Comparison of ENCODE assay signal across 13 mouse cellular contexts in genomic region chr19:5937095-5937835, GRCm38 (mm10). TPM values are rescaled to one million over a fixed set of nuclear protein-coding genes. Genes with fewer than 3 reads are reported as not detected.
DNase-seq lines count a peak whose midpoint lies in the region; ATAC-seq and TF ChIP-seq lines count a peak whose summit lies in the region.
"Had no signal": no experiment of that assay in that cellular context is flagged by ENCODE, and none has a peak within 500 bp of the region (broad histone marks: within the 10 kb centered on the region; RNA-seq: fewer than 3 reads in every experiment).

No protein-coding gene starts in this region.

- no peak overlapping the region for H3K9ac ChIP-seq in forebrain, embryonic 15.5 days (replicated peaks)
- no peak overlapping the region; the same call in 1 of the 2 replicates for H3K9ac ChIP-seq in hindbrain, embryonic 16.5 days (ENCODE audit: low read depth, low read length)
- no peak overlapping the region for H3K9ac ChIP-seq in midbrain, embryonic 14.5 days (replicated peaks; ENCODE audit: low read length)

- no peak overlapping the region for H3K4me3 ChIP-seq in kidney, adult 2 months (ENCODE audit: insufficient read depth, low read depth, low read length)
- H3K4me3 ChIP-seq in forebrain, embryonic 15.5 days = no peak overlapping the region
- no peak overlapping the region for H3K4me3 ChIP-seq in hindbrain, embryonic 16.5 days (ENCODE audit: low read length)
- no peak overlapping the region for H3K4me3 ChIP-seq in midbrain, embryonic 14.5 days (replicated peaks; ENCODE audit: low read depth, low read length)

- H3K4me2 ChIP-seq in forebrain, embryonic 15.5 days (replicated peaks) = peak overlapping the region; percentile 4; the same call in 1 of the 2 replicates
- peak overlapping the region; percentile 51; the same call in 1 of the 2 replicates for H3K4me2 ChIP-seq in hindbrain, embryonic 16.5 days (ENCODE audit: low read length)
- peak overlapping the region; percentile 42 for H3K4me2 ChIP-seq in midbrain, embryonic 14.5 days (ENCODE audit: low read length)

- no peaks in the 10 kb centered on the region for H3K27me3 ChIP-seq in kidney, adult 2 months (replicated peaks; ENCODE audit: control insufficient read depth, insufficient read depth, low read length)
- H3K27me3 ChIP-seq in forebrain, embryonic 15.5 days = no peaks in the 10 kb centered on the region
- no peaks in the 10 kb centered on the region for H3K27me3 ChIP-seq in hindbrain, embryonic 16.5 days (replicated peaks; ENCODE audit: control insufficient read depth, insufficient read depth, low read length)
- H3K27me3 ChIP-seq in midbrain, embryonic 14.5 days (ENCODE audit: control insufficient read depth, insufficient read depth, low read length) = no peaks in the 10 kb centered on the region

- no peak for TF ChIP-seq POLR2A in kidney, adult 2 months (IDR thresholded peaks at IDR 0.05; ENCODE audit: low read depth, low read length)

- H3K4me1 ChIP-seq in kidney, adult 2 months (ENCODE audit: control insufficient read depth, insufficient read depth, low read length) = peaks cover 22% of the 10 kb centered on the region
- peaks cover 25% of the 10 kb centered on the region for H3K4me1 ChIP-seq in forebrain, embryonic 15.5 days
- H3K4me1 ChIP-seq in hindbrain, embryonic 16.5 days (ENCODE audit: control insufficient read depth, insufficient read depth, low read depth, low read length) = peaks cover 19% of the 10 kb centered on the region
- peaks cover 7% of the 10 kb centered on the region for H3K4me1 ChIP-seq in midbrain, embryonic 14.5 days (ENCODE audit: control insufficient read depth, insufficient read depth, low read length)

- 70% methylated on average over 21 of the region's 21 CpGs for WGBS in kidney, adult 2 months
- WGBS in forebrain, embryonic 15.5 days = 56% methylated on average over 20 of the region's 21 CpGs
- 46% methylated on average over 21 of the region's 21 CpGs for WGBS in hindbrain, embryonic 16.5 days
- 51% methylated on average over 21 of the region's 21 CpGs for whole genome bisulfite sequencing in midbrain, embryonic 14.5 days

- no peaks in the 10 kb centered on the region for H3K36me3 ChIP-seq in kidney, adult 2 months (ENCODE audit: control insufficient read depth, insufficient read depth, low read length)
- no peaks in the 10 kb centered on the region for H3K36me3 ChIP-seq in forebrain, embryonic 15.5 days
- no peaks in the 10 kb centered on the region for H3K36me3 ChIP-seq in hindbrain, embryonic 16.5 days (ENCODE audit: control insufficient read depth, insufficient read depth, low read length)
- H3K36me3 ChIP-seq in midbrain, embryonic 14.5 days (ENCODE audit: control insufficient read depth, insufficient read depth, low read length) = peaks cover 8% of the 10 kb centered on the region

- TF ChIP-seq CTCF in kidney, adult 2 months (conservative IDR thresholded peaks at IDR 0.05; ENCODE audit: insufficient read depth, insufficient read length, low read depth, low read length) = no peak

- no peaks in the 10 kb centered on the region for H3K9me3 ChIP-seq in forebrain, embryonic 15.5 days
- H3K9me3 ChIP-seq in hindbrain, embryonic 16.5 days (ENCODE audit: control insufficient read depth, low read length) = no peaks in the 10 kb centered on the region
- H3K9me3 ChIP-seq in midbrain, embryonic 14.5 days (ENCODE audit: control insufficient read depth, low read length) = no peaks in the 10 kb centered on the region

- DNase-seq in kidney, adult 2 months = peak; percentile 36
- no peak for DNase-seq in kidney, adult 8-10 months
- peak; percentile 37 for DNase-seq in midbrain, embryonic 14.5 days
- DNase-seq in frontal cortex, postnatal 25 days (ENCODE audit: low spot score in 2 of 2) = no peak
- no peak for DNase-seq in adrenal gland, postnatal 4 days (ENCODE audit: low spot score in 2 of 2)
- DNase-seq: kidney, postnatal 25 days; retina, postnatal 1 day; thymus, adult 2 months had no signal

- no peak overlapping the region for H3K27ac ChIP-seq in kidney, adult 2 months (ENCODE audit: insufficient read depth, low read depth, low read length)
- no peak overlapping the region for H3K27ac ChIP-seq in forebrain, embryonic 15.5 days (replicated peaks)
- peak overlapping the region; percentile 77 for H3K27ac ChIP-seq in hindbrain, embryonic 16.5 days (ENCODE audit: low read depth, low read length)
- H3K27ac ChIP-seq in midbrain, embryonic 14.5 days (replicated peaks; ENCODE audit: low read depth, low read length) = peak overlapping the region; percentile 37; the same call in 1 of the 2 replicates

- ATAC-seq in forebrain, embryonic 15.5 days (replicated peaks) = no peak
- ATAC-seq in hindbrain, embryonic 16.5 days = no peak
- no peak for ATAC-seq in midbrain, embryonic 14.5 days (ENCODE audit: low FRiP score, low TSS enrichment)
- no peak for ATAC-seq in granulocyte monocyte progenitor cell, adult 5-6 weeks (replicated peaks; ENCODE audit: poor library complexity, severe bottlenecking)

RNA-seq across cellular contexts. Expression of gene Cdc42ep2, which starts 12.6 kb away (rescaled TPM):
- polyA plus RNA-seq in kidney, adult 2 months (2012; rRNA removed) = 12.0 and 12.2 TPM in 2 replicates
- polyA plus RNA-seq in forebrain, embryonic 15.5 days (2015; fragmentation: Nextera tagmentation; extraction: Ambion mirVana) = 9.1 and 10.1 TPM in 2 replicates
- 22.2 and 23.4 TPM in 2 replicates for polyA plus RNA-seq in hindbrain, embryonic 16.5 days (2015; fragmentation: Nextera tagmentation; extraction: Ambion mirVana)
- 12.3 and 16.2 TPM in 2 replicates for polyA plus RNA-seq in midbrain, embryonic 14.5 days (2014; fragmentation: Nextera tagmentation; extraction: Ambion mirVana)
- total RNA-seq in granulocyte monocyte progenitor cell, adult 5-6 weeks (2014; fragmentation: Nextera tagmentation) = 0.23 TPM in 1 of 2 replicates, not detected in the other
- total RNA-seq in granulocyte monocyte progenitor cell, adult 5-6 weeks (2017) = not detected in 2 replicates
- total RNA-seq in adrenal gland, postnatal 4 days (2021) = 10 to 100 TPM; 11.4 TPM

RNA-seq across cellular contexts. Expression of gene Dpf2, which starts 24.5 kb away (rescaled TPM):
- polyA plus RNA-seq in kidney, adult 2 months (2012; rRNA removed) = 71.5 and 79.7 TPM in 2 replicates
- polyA plus RNA-seq in forebrain, embryonic 15.5 days (2015; fragmentation: Nextera tagmentation; extraction: Ambion mirVana) = 120 and 137 TPM in 2 replicates
- polyA plus RNA-seq in hindbrain, embryonic 16.5 days (2015; fragmentation: Nextera tagmentation; extraction: Ambion mirVana) = 94.0 and 117 TPM in 2 replicates
- 96.6 and 108 TPM in 2 replicates for polyA plus RNA-seq in midbrain, embryonic 14.5 days (2014; fragmentation: Nextera tagmentation; extraction: Ambion mirVana)
- total RNA-seq in granulocyte monocyte progenitor cell, adult 5-6 weeks (2014; fragmentation: Nextera tagmentation) = 97.3 and 126 TPM in 2 replicates
- 62.7 and 108 TPM in 2 replicates for total RNA-seq in granulocyte monocyte progenitor cell, adult 5-6 weeks (2017)
- 100 to 1,000 TPM; 158 to 169 TPM for total RNA-seq in adrenal gland, postnatal 4 days (2021)

RNA-seq across cellular contexts. Expression of gene Pola2, which starts 26.7 kb away (rescaled TPM):
- polyA plus RNA-seq in kidney, adult 2 months (2012; rRNA removed) = 24.9 and 26.2 TPM in 2 replicates
- polyA plus RNA-seq in forebrain, embryonic 15.5 days (2015; fragmentation: Nextera tagmentation; extraction: Ambion mirVana) = 35.5 and 36.2 TPM in 2 replicates
- 22.4 and 26.6 TPM in 2 replicates for polyA plus RNA-seq in hindbrain, embryonic 16.5 days (2015; fragmentation: Nextera tagmentation; extraction: Ambion mirVana)
- 17.6 and 23.4 TPM in 2 replicates for polyA plus RNA-seq in midbrain, embryonic 14.5 days (2014; fragmentation: Nextera tagmentation; extraction: Ambion mirVana)
- 122 and 129 TPM in 2 replicates for total RNA-seq in granulocyte monocyte progenitor cell, adult 5-6 weeks (2014; fragmentation: Nextera tagmentation)
- total RNA-seq in granulocyte monocyte progenitor cell, adult 5-6 weeks (2017) = 56.9 and 64.9 TPM in 2 replicates
- 10 to 100 TPM; 35.0 to 37.9 TPM for total RNA-seq in adrenal gland, postnatal 4 days (2021)

RNA-seq across cellular contexts. Expression of gene Tigd3, which starts 43.3 kb away (rescaled TPM):
- 0.52 and 0.73 TPM in 2 replicates for polyA plus RNA-seq in kidney, adult 2 months (2012; rRNA removed)
- 12.9 and 14.3 TPM in 2 replicates for polyA plus RNA-seq in forebrain, embryonic 15.5 days (2015; fragmentation: Nextera tagmentation; extraction: Ambion mirVana)
- 10.0 and 10.2 TPM in 2 replicates for polyA plus RNA-seq in hindbrain, embryonic 16.5 days (2015; fragmentation: Nextera tagmentation; extraction: Ambion mirVana)
- 9.9 and 10.8 TPM in 2 replicates for polyA plus RNA-seq in midbrain, embryonic 14.5 days (2014; fragmentation: Nextera tagmentation; extraction: Ambion mirVana)
- 1.1 and 2.5 TPM in 2 replicates for total RNA-seq in granulocyte monocyte progenitor cell, adult 5-6 weeks (2014; fragmentation: Nextera tagmentation)
- total RNA-seq in granulocyte monocyte progenitor cell, adult 5-6 weeks (2017) = 2.3 and 4.4 TPM in 2 replicates
- total RNA-seq in adrenal gland, postnatal 4 days (2021) = 1 to 10 TPM; 3.1 TPM

RNA-seq across cellular contexts. Expression of gene Slc22a20, which starts 48.7 kb away (rescaled TPM):
- polyA plus RNA-seq in kidney, adult 2 months (2012; rRNA removed) = not detected in 2 replicates
- not detected in 2 replicates for polyA plus RNA-seq in forebrain, embryonic 15.5 days (2015; fragmentation: Nextera tagmentation; extraction: Ambion mirVana)
- polyA plus RNA-seq in hindbrain, embryonic 16.5 days (2015; fragmentation: Nextera tagmentation; extraction: Ambion mirVana) = not detected in 2 replicates
- not detected in 2 replicates for polyA plus RNA-seq in midbrain, embryonic 14.5 days (2014; fragmentation: Nextera tagmentation; extraction: Ambion mirVana)
- total RNA-seq in granulocyte monocyte progenitor cell, adult 5-6 weeks (2014; fragmentation: Nextera tagmentation) = not detected in 2 replicates
- not detected in 2 replicates for total RNA-seq in granulocyte monocyte progenitor cell, adult 5-6 weeks (2017)
- not detected for total RNA-seq in adrenal gland, postnatal 4 days (2021)
- total RNA-seq: gastrocnemius, adult 8-10 months had no signal
- polyA plus RNA-seq: cortical plate, adult 2 months had no signal

Comparison
In these comparisons a context has a peak if more than half of its experiments do, and no peak if none do; other contexts are left out.
1. DNase-seq: peak in kidney, adult 2 months (single experiment) and midbrain, embryonic 14.5 days (single experiment); none in kidney, adult 8-10 months (0 of 2), frontal cortex, postnatal 25 days (0 of 2) and adrenal gland, postnatal 4 days (0 of 2).
2. H3K27ac ChIP-seq: peak in hindbrain, embryonic 16.5 days (single experiment) and midbrain, embryonic 14.5 days (single experiment); none in kidney, adult 2 months (single experiment) and forebrain, embryonic 15.5 days (single experiment).
3. Peak in every context shown above with its lines, with median percentiles within 50 percentile points of each other: H3K4me2 ChIP-seq.